Mouse (Mus musculus) hindbrain, embryonic 15.5 days (tissue): ENCODE measurements around the gene Duox1. TPM values are rescaled to one million over a fixed set of nuclear protein-coding genes. Genes with fewer than 3 reads are reported as not detected.
"Not testable (repeated sequence)": the region's sequence is repeated elsewhere in the genome, so short reads cannot be mapped to it uniquely, and the experiment has no call there.

ENCODE experiments used
- ATAC-seq: fragments of 200-750 bp; cut with Nextera tagmentation; 2 replicates; pipeline ENCODE4 v1.8.0; 2017; ENCODE audit warnings: low read depth, moderate number of reproducible peaks, moderate TSS enrichment; ENCODE audit not compliant: low FRiP score
- H3K27ac ChIP-seq: fragments of 300-500 bp; sonication (generic); replicated peaks from 2 replicates; pipeline ENCODE4 v1.5.1; 2015; ENCODE audit warnings: mild to moderate bottlenecking, inconsistent platforms
- H3K27me3 ChIP-seq: fragments of 300-500 bp; sonication (generic); 2 replicates; pipeline ENCODE4 v1.6.1; 2015; ENCODE audit warnings: control low read depth, inconsistent platforms
- H3K36me3 ChIP-seq: fragments of 300-500 bp; sonication (generic); 2 replicates; pipeline ENCODE4 v1.6.1; 2015; ENCODE audit warnings: control low read depth, inconsistent platforms
- H3K4me1 ChIP-seq: fragments of 300-500 bp; sonication (generic); replicated peaks from 2 replicates; pipeline ENCODE4 v1.6.1; 2015; ENCODE audit warnings: control low read depth, inconsistent platforms
- H3K4me2 ChIP-seq: fragments of 300-500 bp; sonication (generic); 2 replicates; pipeline ENCODE4 v1.6.1; 2015; ENCODE audit warnings: moderate library complexity, mild to moderate bottlenecking, inconsistent platforms
- H3K4me3 ChIP-seq: fragments of 300-500 bp; sonication (generic); 2 replicates; pipeline ENCODE4 v1.5.1; 2015; ENCODE audit warnings: mild to moderate bottlenecking, inconsistent platforms
- H3K9ac ChIP-seq: fragments of 300-500 bp; sonication (generic); 2 replicates; pipeline ENCODE4 v1.6.1; 2015; ENCODE audit warnings: inconsistent platforms
- H3K9me3 ChIP-seq: fragments of 300-500 bp; sonication (generic); 2 replicates; pipeline ENCODE4 v1.6.1; 2016; ENCODE audit warnings: control low read depth, inconsistent platforms
- WGBS: fragments of 180-500 bp; shearing (Covaris S2); methylation state at CpG from one replicate; pipeline ENCODE4 v1.1.7; 2015; 5-methylcytosine and 5-hydroxymethylcytosine counted together
- polyA plus RNA-seq: library from polyadenylated mRNA; unstranded; fragments of >200 nt; fragmentation: Nextera tagmentation; extraction: Ambion mirVana; gene quantifications from 2 replicates; pipeline ENCODE4 v1.2.1, GENCODE M21; 2015

Duox1 gene
- polyA plus RNA-seq, 1 experiment from 2014 or later = 0.16 TPM

- Histone ChIP-seq H3K27ac (no peak overlapping the region), H3K9ac (no peak overlapping the region), H3K27me3 (no peaks in the 10 kb centered on the region), H3K4me3 (no peak overlapping the region), H3K36me3 (no peaks in the 10 kb centered on the region), H3K9me3 (no peaks in the 10 kb centered on the region), H3K4me2 (no peak overlapping the region), H3K4me1 (no peaks in the 10 kb centered on the region)
- no peak for ATAC-seq
- 59% methylated on average over 3 of the region's 3 CpGs for WGBS
Measured at GRCm38 (mm10) chr2:122323960-122324359, 8.5 kb downstream of the Duox1 start.

- H3K4me2 ChIP-seq = no peak overlapping the region
- H3K27me3 ChIP-seq = no peaks in the 10 kb centered on the region
- no peak overlapping the region for H3K27ac ChIP-seq
- H3K36me3 ChIP-seq = no peaks in the 10 kb centered on the region
- 89% methylated on average over 3 of the region's 3 CpGs for WGBS
- H3K9me3 ChIP-seq = no peaks in the 10 kb centered on the region
- no peak overlapping the region for H3K4me3 ChIP-seq
- H3K4me1 ChIP-seq = no peaks in the 10 kb centered on the region
- no peak for ATAC-seq
- H3K9ac ChIP-seq = no peak overlapping the region
Measured at GRCm38 (mm10) chr2:122324586-122324985, 9.1 kb downstream of the Duox1 start.

- WGBS = 76% methylated on average over 2 of the region's 2 CpGs
- Histone ChIP-seq H3K4me3 (no peak overlapping the region), H3K27ac (no peak overlapping the region), H3K27me3 (no peaks in the 10 kb centered on the region), H3K36me3 (no peaks in the 10 kb centered on the region), H3K4me2 (no peak overlapping the region), H3K4me1 (no peaks in the 10 kb centered on the region), H3K9me3 (no peaks in the 10 kb centered on the region), H3K9ac (no peak overlapping the region)
- ATAC-seq = no peak
Measured at GRCm38 (mm10) chr2:122325361-122325760, 9.9 kb downstream of the Duox1 start.

GRCm38 (mm10) chr2:122327986-122328385 is 12.5 kb downstream of the Duox1 start:
- Histone ChIP-seq H3K27ac (no peak overlapping the region), H3K4me1 (no peaks in the 10 kb centered on the region), H3K4me3 (no peak overlapping the region), H3K36me3 (no peaks in the 10 kb centered on the region), H3K9me3 (no peaks in the 10 kb centered on the region), H3K9ac (no peak overlapping the region), H3K27me3 (no peaks in the 10 kb centered on the region), H3K4me2 (no peak overlapping the region)
- no peak for ATAC-seq
- WGBS = 75% methylated on average over 3 of the region's 3 CpGs

GRCm38 (mm10) chr2:122330317-122330716 is 14.8 kb downstream of the Duox1 start:
- H3K9me3 ChIP-seq, H3K4me3 ChIP-seq, H3K4me1 ChIP-seq, ATAC-seq, H3K27ac ChIP-seq, H3K9ac ChIP-seq, H3K36me3 ChIP-seq, H3K4me2 ChIP-seq, H3K27me3 ChIP-seq: not testable (repeated sequence)
- WGBS = 86% methylated on average over 6 of the region's 6 CpGs

GRCm38 (mm10) chr2:122332222-122332621 is 16.8 kb downstream of the Duox1 start:
- 87% methylated on average over 3 of the region's 3 CpGs for WGBS
- Histone ChIP-seq H3K9ac (no peak overlapping the region), H3K27me3 (no peaks in the 10 kb centered on the region), H3K4me3 (no peak overlapping the region), H3K36me3 (no peaks in the 10 kb centered on the region), H3K9me3 (no peaks in the 10 kb centered on the region), H3K4me2 (no peak overlapping the region), H3K4me1 (no peaks in the 10 kb centered on the region), H3K27ac (no peak overlapping the region)
- ATAC-seq = no peak

- no peak for ATAC-seq
- H3K9ac ChIP-seq = no peak overlapping the region
- no peak overlapping the region for H3K4me2 ChIP-seq
- H3K27ac ChIP-seq = no peak overlapping the region
- no peaks in the 10 kb centered on the region for H3K4me1 ChIP-seq
- no peak overlapping the region for H3K4me3 ChIP-seq
- H3K36me3 ChIP-seq = no peaks in the 10 kb centered on the region
- WGBS = 58% methylated on average over 3 of the region's 3 CpGs
- no peaks in the 10 kb centered on the region for H3K27me3 ChIP-seq
- no peaks in the 10 kb centered on the region for H3K9me3 ChIP-seq
Measured at GRCm38 (mm10) chr2:122334170-122334569, 18.7 kb downstream of the Duox1 start.

- 64% methylated on average over 21 of the region's 21 CpGs for WGBS
- H3K9ac ChIP-seq = no peak overlapping the region; the same call in 1 of the 2 replicates
- H3K4me2 ChIP-seq = peak overlapping the region; percentile 36
- no peaks in the 10 kb centered on the region for H3K4me1 ChIP-seq
- H3K27ac ChIP-seq = no peak overlapping the region
- no peaks in the 10 kb centered on the region for H3K36me3 ChIP-seq
- ATAC-seq = no peak
- H3K4me3 ChIP-seq = peak overlapping the region; percentile 11; the same call in 1 of the 2 replicates
- H3K27me3 ChIP-seq = no peaks in the 10 kb centered on the region
- H3K9me3 ChIP-seq = no peaks in the 10 kb centered on the region
Measured at GRCm38 (mm10) chr2:122337291-122337690, 21.8 kb downstream of the Duox1 start.

GRCm38 (mm10) chr2:122345106-122345893 is 29.8 kb downstream of the Duox1 start:
- no peak for ATAC-seq
- H3K9me3 ChIP-seq = no peaks in the 10 kb centered on the region
- H3K4me3 ChIP-seq = no peak overlapping the region
- H3K9ac ChIP-seq = no peak overlapping the region
- no peaks in the 10 kb centered on the region for H3K27me3 ChIP-seq
- H3K4me2 ChIP-seq = no peak overlapping the region
- 78% methylated on average over 6 of the region's 6 CpGs for WGBS
- H3K27ac ChIP-seq = no peak overlapping the region
- H3K36me3 ChIP-seq = no peaks in the 10 kb centered on the region
- peaks cover 26% of the 10 kb centered on the region for H3K4me1 ChIP-seq

- H3K4me3 ChIP-seq, H3K27me3 ChIP-seq, H3K9me3 ChIP-seq, ATAC-seq, H3K27ac ChIP-seq, H3K36me3 ChIP-seq, H3K4me2 ChIP-seq, H3K9ac ChIP-seq: not testable (repeated sequence)
- WGBS = 90% methylated on average over 6 of the region's 6 CpGs
- H3K4me1 ChIP-seq = peaks cover 33% of the 10 kb centered on the region
Measured at GRCm38 (mm10) chr2:122346164-122346563, 30.7 kb downstream of the Duox1 start.

GRCm38 (mm10) chr2:122347257-122347656 is 31.8 kb downstream of the Duox1 start:
- H3K4me3 ChIP-seq = no peak overlapping the region
- WGBS = 94% methylated on average over 3 of the region's 3 CpGs
- H3K36me3 ChIP-seq = no peaks in the 10 kb centered on the region
- no peak for ATAC-seq
- H3K4me2 ChIP-seq = no peak overlapping the region
- H3K9ac ChIP-seq = no peak overlapping the region
- no peaks in the 10 kb centered on the region for H3K27me3 ChIP-seq
- H3K27ac ChIP-seq = no peak overlapping the region
- peaks cover 44% of the 10 kb centered on the region for H3K4me1 ChIP-seq
- no peaks in the 10 kb centered on the region for H3K9me3 ChIP-seq

- Histone ChIP-seq H3K27ac (peak overlapping the region; percentile 99), H3K4me2 (peak overlapping the region; percentile 74), H3K9ac (peak overlapping the region; percentile 79), H3K36me3 (no peaks in the 10 kb centered on the region), H3K4me3 (peak overlapping the region; percentile 50), H3K4me1 (peaks cover 58% of the 10 kb centered on the region), H3K27me3 (no peaks in the 10 kb centered on the region), H3K9me3 (no peaks in the 10 kb centered on the region)
- WGBS = 0% methylated on average over 47 of the region's 63 CpGs
- peak; percentile 79 for ATAC-seq
Measured at GRCm38 (mm10) chr2:122348531-122349131, 33.2 kb downstream of the Duox1 start.
